Mouse (Mus musculus): ENCODE measurements around the gene Tfap2c.

Gene Tfap2c

GRCm38 (mm10) chr2:172549371-172550155, at the start of gene Tfap2c:
Gene Tfap2c (plus strand): TSS chr2:172549593.
- DNase-seq: peak; percentile 19

- no peak for DNase-seq
Observed at GRCm38 (mm10) chr2:172500752-172501316, 48.6 kb upstream of the Tfap2c start.

- peak; percentile 26 for DNase-seq
Observed at GRCm38 (mm10) chr2:172501341-172501740, 48.1 kb upstream of the Tfap2c start.

GRCm38 (mm10) chr2:172502168-172502567, 47.2 kb upstream of the Tfap2c start:
- no peak for DNase-seq

- DNase-seq: no peak
Observed at GRCm38 (mm10) chr2:172506121-172506520, 43.3 kb upstream of the Tfap2c start.

- DNase-seq: peak; percentile 4
Observed at GRCm38 (mm10) chr2:172510056-172510712, 39.2 kb upstream of the Tfap2c start.

- DNase-seq: no peak
Observed at GRCm38 (mm10) chr2:172510899-172511298, 38.5 kb upstream of the Tfap2c start.

GRCm38 (mm10) chr2:172516407-172516992, 32.9 kb upstream of the Tfap2c start:
- DNase-seq: no peak

- DNase-seq: no peak
Observed at GRCm38 (mm10) chr2:172520616-172521371, 28.6 kb upstream of the Tfap2c start.

- DNase-seq: no peak
Observed at GRCm38 (mm10) chr2:172522528-172522927, 26.9 kb upstream of the Tfap2c start.

- no peak for DNase-seq
Observed at GRCm38 (mm10) chr2:172527175-172527574, 22.2 kb upstream of the Tfap2c start.

- no peak for DNase-seq
Observed at GRCm38 (mm10) chr2:172543987-172544386, 5.4 kb upstream of the Tfap2c start.

- no peak for DNase-seq
Observed at GRCm38 (mm10) chr2:172544601-172545127, 4.7 kb upstream of the Tfap2c start.

GRCm38 (mm10) chr2:172545592-172546235, 3.7 kb upstream of the Tfap2c start:
- no peak for DNase-seq

- no peak for DNase-seq
Observed at GRCm38 (mm10) chr2:172546551-172546950, 2.8 kb upstream of the Tfap2c start.

GRCm38 (mm10) chr2:172547116-172547515, 2.3 kb upstream of the Tfap2c start:
- DNase-seq: peak; percentile 10

- no peak for DNase-seq
Observed at GRCm38 (mm10) chr2:172547807-172548586, 1.4 kb upstream of the Tfap2c start.

GRCm38 (mm10) chr2:172548672-172549255, 629 bp upstream of the Tfap2c start:
- DNase-seq: no peak

- DNase-seq: peak; percentile 46
Observed at GRCm38 (mm10) chr2:172550364-172551080, 1.1 kb downstream of the Tfap2c start.

Data from lung, postnatal 36 days (tissue).